Mouse (Mus musculus) cerebellum, adult 2 months (tissue): ENCODE measurements around the gene Npdc1.

ENCODE experiments used
- CTCF ChIP-seq: fragments of 200-500 bp; IDR thresholded peaks from 2 replicates; pipeline ENCODE4 v1.5.1; 2011; ENCODE audit warnings: low read depth, mild to moderate bottlenecking, control low read depth, low read length, moderate library complexity, borderline replicate concordance; ENCODE audit not compliant: insufficient read depth
- POLR2A ChIP-seq: fragments of 200-500 bp; IDR thresholded peaks from 2 replicates; pipeline ENCODE4 v1.6.1; 2011; ENCODE audit warnings: low read length, control low read depth, borderline replicate concordance; ENCODE audit not compliant: insufficient read depth

DNA sequence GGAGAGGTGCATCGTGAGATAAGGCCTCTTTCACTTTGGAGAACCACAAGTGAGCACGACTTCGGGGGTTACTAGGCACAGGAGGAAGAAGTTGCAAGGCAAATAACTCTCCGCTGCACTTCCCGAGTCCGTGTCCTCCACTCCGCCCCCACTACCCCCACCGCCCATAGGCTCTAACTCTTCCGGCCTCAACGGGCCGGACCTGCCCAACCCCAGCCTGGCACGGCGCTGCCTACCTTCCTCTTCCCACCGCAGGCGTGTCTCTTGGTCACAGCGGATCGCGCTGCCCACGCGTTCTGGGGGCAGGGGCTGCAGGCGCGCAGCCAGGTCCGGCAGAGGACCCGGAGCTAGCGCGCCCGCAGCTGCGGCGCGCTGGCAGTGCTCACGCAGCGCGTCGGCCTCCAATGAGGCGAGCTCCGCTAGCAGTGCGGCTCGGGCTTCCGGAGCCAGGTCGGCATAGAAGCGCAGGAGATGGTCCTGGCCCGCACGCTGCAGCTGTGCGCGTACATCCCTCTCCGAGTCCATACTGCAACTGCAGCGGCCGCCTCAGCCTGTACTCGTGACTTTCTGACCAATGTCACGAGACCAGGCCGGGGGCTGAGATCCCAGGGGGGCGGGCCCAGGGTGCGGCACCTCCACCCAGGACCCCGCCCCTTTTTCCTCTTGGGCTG lies 33.9 kb upstream of the Npdc1 start, which contains the start of gene Uap1l1:
- TF ChIP-seq CTCF (no peak), POLR2A (0 out of 2 replicates have a peak, but pooled peaks have one; percentile 27)
